In genomic region chr6:140636290-140636689, GRCm38 (mm10) we compare ENCODE assay signal across 22 mouse cellular contexts. TPM values are rescaled to one million over a fixed set of nuclear protein-coding genes. Genes with fewer than 3 reads are reported as not detected.
DNase-seq lines count a peak whose midpoint lies in the region; ATAC-seq lines count a peak whose summit lies in the region.
"Had no signal": no experiment of that assay in that cellular context is flagged by ENCODE, and none has a peak within 500 bp of the region (broad histone marks: within the 10 kb centered on the region; RNA-seq: fewer than 3 reads in every experiment).

No protein-coding gene starts in this region.

- no peak for ATAC-seq in heart, embryonic 11.5 days (replicated peaks; ENCODE audit: insufficient number of reproducible peaks, low FRiP score, low TSS enrichment)
- peak; percentile 58 for ATAC-seq in granulocyte monocyte progenitor cell, adult 5-6 weeks (replicated peaks; ENCODE audit: poor library complexity, severe bottlenecking)
- peak; percentile 30 for ATAC-seq in megakaryocyte progenitor cell, adult 5-6 weeks (replicated peaks; ENCODE audit: poor library complexity)
- ATAC-seq: activated CD4-positive, CD25-positive, alpha-beta regulatory T cell, adult 4 months; CD4-positive, CD25-positive, alpha-beta regulatory T cell, adult 4 months; Patski had no signal

- H3K27me3 ChIP-seq in heart, embryonic 11.5 days (ENCODE audit: control insufficient read depth, insufficient read depth, low read length) = no peaks in the 10 kb centered on the region
- H3K27me3 ChIP-seq: CH12.LX, Patski had no signal

- no peak overlapping the region for H3K4me2 ChIP-seq in heart, embryonic 11.5 days

- DNase-seq in heart, adult 11 months = peak; percentile 75
- DNase-seq in MN1 (ENCODE audit: low spot score) = no peak
- DNase-seq in spleen, adult 18-20 months = no peak
- DNase-seq: adrenal gland, adult 2 months; adrenal gland, adult 8-10 months; adrenal gland, postnatal 10 days; adrenal gland, postnatal 14 days; adrenal gland, postnatal 25 days; adrenal gland, postnatal 36 days; B cell, adult 2 months; cerebellum, adult 11 months; cerebellum, adult 11-12 months; cerebellum, adult 18-20 months; cerebellum, adult 2 months had no signal

- H3K36me3 ChIP-seq in heart, embryonic 11.5 days (ENCODE audit: control insufficient read depth, insufficient read depth, low read length) = peaks cover 20% of the 10 kb centered on the region

- 89% methylated on average over 4 of the region's 4 CpGs for WGBS in heart, embryonic 11.5 days (ENCODE audit: insufficient replicate concordance)

- no peak overlapping the region for H3K9ac ChIP-seq in heart, embryonic 11.5 days (ENCODE audit: low read depth, low read length)

- H3K27ac ChIP-seq in heart, embryonic 11.5 days (ENCODE audit: low read depth, low read length) = no peak overlapping the region

- no peaks in the 10 kb centered on the region for H3K9me3 ChIP-seq in heart, embryonic 11.5 days (replicated peaks; ENCODE audit: control insufficient read depth, low read length)
- H3K9me3 ChIP-seq: G1E had no signal

- H3K4me3 ChIP-seq in heart, embryonic 11.5 days (ENCODE audit: low read depth, low read length) = no peak overlapping the region

- no peaks in the 10 kb centered on the region for H3K4me1 ChIP-seq in heart, embryonic 11.5 days (ENCODE audit: control insufficient read depth, insufficient read depth, low read length)

RNA-seq across cellular contexts. Expression of gene Aebp2, which starts 13.8 kb away (rescaled TPM):
- 8.3 and 12.4 TPM in 2 replicates for polyA plus RNA-seq in heart, embryonic 11.5 days (2014; fragmentation: Nextera tagmentation; extraction: Ambion mirVana)
- total RNA-seq in granulocyte monocyte progenitor cell, adult 5-6 weeks (2014; fragmentation: Nextera tagmentation) = 32.0 and 38.7 TPM in 2 replicates
- 39.4 and 55.3 TPM in 2 replicates for total RNA-seq in granulocyte monocyte progenitor cell, adult 5-6 weeks (2017)
- 37.5 and 41.9 TPM in 2 replicates for total RNA-seq in megakaryocyte progenitor cell, adult 5-6 weeks (2015)
- total RNA-seq in megakaryocyte progenitor cell, adult 5-6 weeks (2017) = 54.6 and 57.5 TPM in 2 replicates
